Mouse (Mus musculus): ENCODE data around the gene Dgki.

DNA sequence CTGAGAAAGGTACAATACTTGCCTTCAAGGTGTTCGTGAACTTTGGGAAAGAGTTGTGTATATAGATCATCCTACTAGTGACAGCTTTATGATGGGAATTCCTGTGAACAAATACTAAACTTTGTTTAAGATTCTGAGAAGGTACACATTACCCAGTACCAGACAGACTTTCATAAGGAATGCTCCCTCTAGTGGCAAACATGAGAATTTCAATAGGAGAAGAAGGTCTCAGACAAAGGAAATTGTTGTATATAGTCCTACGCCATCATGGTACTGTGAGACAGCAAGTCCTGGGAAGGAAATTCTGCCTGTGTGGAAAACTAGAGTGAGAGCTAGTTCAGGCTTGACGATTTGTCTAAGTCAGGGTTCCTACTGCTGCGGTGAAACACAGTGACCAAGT, 344.7 kb downstream of the Dgki start:
- no peak for TF ChIP-seq CTCF (IDR thresholded peaks at IDR 0.05; ENCODE audit: insufficient read depth, low read depth, low read length)
- TF ChIP-seq POLR2A (IDR thresholded peaks at IDR 0.05; ENCODE audit: insufficient read depth, low read depth, low read length) = no peak
